Mouse (Mus musculus) heart, embryonic 13.5 days (tissue): Measurements from ENCODE around the gene Gm5148. TPM values are rescaled to one million over a fixed set of nuclear protein-coding genes. Genes with fewer than 3 reads are reported as not detected.
A peak's percentile ranks its signal among the peaks of the same experiment; 100 is the strongest.

Source experiments
- ATAC-seq: fragments of 200-750 bp; cut with Nextera tagmentation; 2 replicates; pipeline ENCODE4 v1.8.0; 2017; ENCODE audit warnings: moderate TSS enrichment; ENCODE audit not compliant: insufficient number of reproducible peaks, low FRiP score, low TSS enrichment; ENCODE audit errors: extremely low read depth
- H3K27ac ChIP-seq: fragments of 300-500 bp; sonication (generic); replicated peaks from 2 replicates; pipeline ENCODE4 v1.5.1; 2015; ENCODE audit warnings: moderate library complexity, mild to moderate bottlenecking, inconsistent platforms
- H3K27me3 ChIP-seq: fragments of 300-500 bp; sonication (generic); replicated peaks from 2 replicates; pipeline ENCODE4 v1.6.1; 2015; ENCODE audit warnings: mild to moderate bottlenecking, inconsistent platforms
- H3K36me3 ChIP-seq: fragments of 300-500 bp; sonication (generic); 2 replicates; pipeline ENCODE4 v1.6.1; 2015; ENCODE audit warnings: mild to moderate bottlenecking, inconsistent platforms
- H3K4me1 ChIP-seq: fragments of 300-500 bp; sonication (generic); 2 replicates; pipeline ENCODE4 v1.6.1; 2015; ENCODE audit warnings: inconsistent platforms
- H3K4me2 ChIP-seq: fragments of 300-500 bp; sonication (generic); 2 replicates; pipeline ENCODE4 v1.6.1; 2015; ENCODE audit warnings: inconsistent platforms, mild to moderate bottlenecking, moderate library complexity
- H3K4me3 ChIP-seq: fragments of 300-500 bp; sonication (generic); 2 replicates; pipeline ENCODE4 v1.5.1; 2015; ENCODE audit warnings: moderate library complexity, mild to moderate bottlenecking, inconsistent platforms
- H3K9ac ChIP-seq: fragments of 300-500 bp; sonication (generic); 2 replicates; pipeline ENCODE4 v1.6.1; 2015; ENCODE audit warnings: inconsistent platforms, mild to moderate bottlenecking, moderate library complexity
- H3K9me3 ChIP-seq: fragments of 300-500 bp; sonication (generic); 2 replicates; pipeline ENCODE4 v1.6.1; 2016; ENCODE audit warnings: inconsistent platforms
- WGBS: fragments of 180-500 bp; shearing (Covaris S2); methylation state at CpG from one replicate; pipeline ENCODE4 v1.1.7; 2015; ENCODE audit warnings: mixed read lengths; 5-methylcytosine and 5-hydroxymethylcytosine counted together
- polyA plus RNA-seq: library from polyadenylated mRNA; unstranded; fragments of >200 nt; fragmentation: Nextera tagmentation; extraction: Ambion mirVana; gene quantifications from 2 replicates; pipeline ENCODE4 v1.2.1, GENCODE M21; 2015

Gene Gm5148
- polyA plus RNA-seq, result 3.1 and 3.2 TPM in 2 replicates

DNA sequence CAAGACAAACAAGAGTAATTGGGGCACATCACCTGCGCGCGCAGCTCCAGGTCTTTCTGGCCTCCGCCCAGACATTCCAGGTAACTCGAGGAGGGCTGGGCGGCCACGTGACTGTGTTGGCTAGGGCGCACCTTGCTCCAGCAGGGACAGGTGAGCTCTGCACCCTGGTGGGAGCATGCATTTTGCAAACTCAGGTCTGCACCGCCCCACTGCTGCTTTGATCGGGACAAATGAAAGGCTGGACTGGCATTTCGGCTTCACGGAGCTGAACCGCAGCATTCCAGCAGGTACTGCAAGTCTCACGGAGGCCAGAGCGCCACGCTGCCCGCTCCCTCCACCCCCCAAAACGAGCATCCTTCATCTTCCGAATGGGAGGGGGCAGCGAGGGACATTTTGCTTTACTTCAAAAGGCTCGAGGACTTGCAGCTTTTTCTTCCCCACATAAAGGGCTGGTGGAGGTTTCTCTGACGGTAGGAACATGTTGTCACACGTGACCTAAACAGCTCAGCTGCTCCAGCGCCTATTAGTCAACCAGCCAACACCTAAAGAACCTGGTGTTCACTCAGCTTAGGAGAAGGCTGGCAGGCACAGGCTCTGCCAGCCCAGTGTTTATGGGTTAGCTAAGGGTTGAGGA is at the start of gene Gm5148:
Gm5148 (minus strand) TSS at position 320 of the 634 bp plus-strand sequence.
- no peak for ATAC-seq
- WGBS, result 3% methylated on average over 24 of the region's 24 CpGs
- Histone ChIP-seq H3K4me1 (peaks cover 47% of the 10 kb centered on the region), H3K9me3 (no peaks in the 10 kb centered on the region), H3K36me3 (no peaks in the 10 kb centered on the region), H3K4me2 (peak within 1 kb of the TSS; percentile 80), H3K27ac (no peak within 1 kb of the TSS), H3K9ac (peak within 1 kb of the TSS; percentile 55), H3K27me3 (peaks cover 39% of the 10 kb centered on the region), H3K4me3 (peak within 1 kb of the TSS; percentile 50)

DNA sequence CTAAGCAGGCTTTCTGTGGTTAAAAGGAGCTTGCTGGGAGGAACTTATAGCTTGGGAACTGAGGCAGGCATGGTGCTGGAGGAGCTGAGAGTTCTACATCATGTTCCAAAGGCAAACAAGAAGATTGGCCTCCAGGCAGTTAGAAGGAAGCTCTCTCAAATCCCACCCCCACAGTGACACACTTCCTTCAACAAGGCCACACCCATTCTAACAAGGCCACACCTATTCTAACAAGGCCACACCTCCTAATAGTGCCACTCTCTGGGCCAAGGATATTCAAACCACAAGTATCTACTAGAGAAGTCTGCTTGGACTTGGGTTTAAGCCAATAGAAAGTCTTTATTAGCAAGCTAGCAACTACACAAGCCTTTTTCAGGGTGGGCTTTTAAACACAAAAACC is 46.7 kb upstream of the Gm5148 start:
- no peaks in the 10 kb centered on the region for H3K27me3 ChIP-seq
- H3K4me2 ChIP-seq, result no peak overlapping the region
- no peak overlapping the region for H3K27ac ChIP-seq
- no peak overlapping the region for H3K9ac ChIP-seq
- ATAC-seq, result no peak
- H3K4me1 ChIP-seq, result peaks cover 51% of the 10 kb centered on the region
- no peak overlapping the region for H3K4me3 ChIP-seq
- H3K36me3 ChIP-seq, result no peaks in the 10 kb centered on the region
- no peaks in the 10 kb centered on the region for H3K9me3 ChIP-seq

DNA sequence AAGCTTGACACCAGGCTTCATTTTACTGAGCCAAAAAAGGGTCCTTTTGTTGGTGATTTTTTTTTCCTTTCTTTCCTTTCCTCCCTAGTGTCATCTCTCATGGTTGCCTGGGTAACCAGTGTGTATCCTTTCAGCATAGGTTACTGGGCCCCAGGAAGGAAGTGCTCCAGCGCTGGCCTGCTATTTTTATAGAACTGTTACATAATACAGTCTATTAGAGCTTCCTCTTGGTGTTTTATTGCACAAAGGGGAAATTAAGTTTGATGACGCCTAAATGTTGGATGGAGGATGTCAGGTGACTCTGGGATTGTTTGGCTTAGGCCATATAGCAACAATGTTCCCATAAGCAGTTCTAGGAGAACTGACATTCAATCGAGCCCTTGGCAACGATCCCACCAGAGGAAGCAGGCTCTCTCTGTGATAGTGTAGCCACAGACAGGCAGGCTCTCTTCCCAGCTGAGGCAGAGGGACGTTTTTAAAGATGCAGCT is 45.0 kb upstream of the Gm5148 start:
- Histone ChIP-seq H3K36me3 (no peaks in the 10 kb centered on the region), H3K4me3 (no peak overlapping the region), H3K4me1 (peaks cover 46% of the 10 kb centered on the region), H3K27me3 (no peaks in the 10 kb centered on the region), H3K9ac (peak overlapping the region; percentile 5; the same call in 1 of the 2 replicates), H3K27ac (peak overlapping the region; percentile 85), H3K4me2 (peak overlapping the region; percentile 47), H3K9me3 (no peaks in the 10 kb centered on the region)
- ATAC-seq, result peak; percentile 29; the same call in 1 of the 2 replicates
- WGBS, result 13% methylated on average over 5 of the region's 5 CpGs

DNA sequence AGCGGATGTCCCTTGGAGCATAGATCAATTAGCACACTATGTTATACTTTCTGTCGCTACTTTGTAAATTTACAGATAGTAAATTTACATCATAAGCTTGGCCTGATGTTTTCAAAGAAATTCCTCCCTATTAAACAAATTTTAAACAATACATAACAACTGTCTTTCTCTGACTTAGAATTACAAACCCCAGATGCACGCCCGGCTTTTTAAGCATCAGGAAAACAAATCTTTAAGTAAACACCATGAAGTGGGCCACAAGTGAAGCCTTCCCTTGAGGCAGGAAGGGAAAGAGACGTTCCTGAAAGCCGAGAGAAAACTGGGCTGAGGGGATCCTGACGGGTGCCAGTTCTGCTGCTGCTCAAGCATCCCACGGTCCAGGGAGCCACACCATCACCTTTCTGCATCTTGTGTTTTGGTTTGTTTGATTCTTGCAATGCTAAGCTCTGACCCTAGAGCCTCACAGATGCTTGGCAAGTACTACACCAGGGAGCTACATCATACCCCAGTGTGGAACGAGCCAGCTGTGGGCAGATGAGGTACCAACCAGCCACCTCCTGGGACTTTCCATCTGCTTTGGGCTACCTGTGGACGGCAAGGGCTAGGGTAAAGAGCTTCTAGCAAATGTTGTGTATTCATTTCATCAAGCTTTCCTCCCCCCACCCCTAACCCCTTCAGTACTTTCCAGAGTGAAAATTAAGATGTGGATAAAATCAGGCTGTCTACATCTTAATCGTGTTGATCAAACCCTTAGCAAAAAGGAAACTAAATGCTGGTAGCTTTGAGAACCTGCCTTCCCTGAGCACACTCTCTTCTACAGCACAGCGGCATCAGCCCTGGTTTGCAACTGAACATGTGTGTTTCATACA is 43.1 kb upstream of the Gm5148 start:
- no peak overlapping the region for H3K4me2 ChIP-seq
- WGBS, result 64% methylated on average over 12 of the region's 12 CpGs
- no peak overlapping the region for H3K4me3 ChIP-seq
- H3K36me3 ChIP-seq, result no peaks in the 10 kb centered on the region
- ATAC-seq, result no peak
- H3K4me1 ChIP-seq, result peaks cover 36% of the 10 kb centered on the region
- no peak overlapping the region for H3K27ac ChIP-seq
- H3K9ac ChIP-seq, result no peak overlapping the region
- no peaks in the 10 kb centered on the region for H3K27me3 ChIP-seq
- no peaks in the 10 kb centered on the region for H3K9me3 ChIP-seq

DNA sequence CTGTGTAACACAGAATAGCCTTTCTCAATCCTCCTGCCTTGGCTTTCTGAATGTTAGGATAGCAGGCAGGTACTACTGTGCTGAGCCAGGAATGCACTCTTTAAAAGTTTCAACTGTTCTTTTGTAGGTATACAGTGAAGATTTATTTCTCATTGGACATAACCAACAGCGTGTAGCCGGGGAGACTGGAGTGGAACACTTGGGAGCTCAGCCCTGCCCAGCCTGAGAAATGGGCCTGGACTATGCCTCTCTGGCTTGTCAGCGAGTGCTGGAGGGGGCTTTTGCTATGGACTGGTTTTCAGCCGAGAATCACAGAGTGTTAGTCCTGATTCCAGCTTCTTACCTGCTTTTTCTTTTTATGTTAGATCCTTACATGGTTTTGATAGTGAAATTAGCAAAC is 42.3 kb upstream of the Gm5148 start:
- no peaks in the 10 kb centered on the region for H3K27me3 ChIP-seq
- H3K9me3 ChIP-seq, result no peaks in the 10 kb centered on the region
- H3K4me3 ChIP-seq, result no peak overlapping the region
- no peaks in the 10 kb centered on the region for H3K36me3 ChIP-seq
- no peak overlapping the region for H3K9ac ChIP-seq
- ATAC-seq, result no peak
- H3K27ac ChIP-seq, result no peak overlapping the region
- no peak overlapping the region for H3K4me2 ChIP-seq
- peaks cover 36% of the 10 kb centered on the region for H3K4me1 ChIP-seq
- 38% methylated on average over 4 of the region's 4 CpGs for WGBS

DNA sequence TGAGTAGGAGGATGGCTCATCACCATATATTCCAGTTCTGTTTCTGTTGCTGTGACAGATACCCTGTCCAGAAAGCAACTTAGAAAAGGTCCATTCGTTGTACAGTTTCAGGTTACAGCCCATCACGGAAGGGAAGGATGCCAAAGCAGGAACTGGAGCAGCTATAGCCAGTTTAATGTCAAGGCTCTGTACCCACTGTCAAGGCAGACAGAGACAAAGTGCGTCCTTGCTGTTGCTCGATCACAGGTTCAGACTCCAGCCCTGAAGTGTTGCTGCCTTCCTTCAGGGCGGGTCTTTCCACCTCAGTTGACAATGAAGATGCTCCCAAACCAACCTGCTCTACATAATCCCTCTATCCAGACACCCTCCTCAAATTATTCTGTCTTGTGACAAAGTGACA is 41.7 kb upstream of the Gm5148 start:
- no peak for ATAC-seq
- Histone ChIP-seq H3K4me3 (no peak overlapping the region), H3K9ac (no peak overlapping the region), H3K4me1 (peaks cover 36% of the 10 kb centered on the region), H3K9me3 (no peaks in the 10 kb centered on the region), H3K27me3 (no peaks in the 10 kb centered on the region), H3K27ac (no peak overlapping the region), H3K4me2 (no peak overlapping the region), H3K36me3 (no peaks in the 10 kb centered on the region)
- WGBS, result 75% methylated on average over 5 of the region's 5 CpGs

DNA sequence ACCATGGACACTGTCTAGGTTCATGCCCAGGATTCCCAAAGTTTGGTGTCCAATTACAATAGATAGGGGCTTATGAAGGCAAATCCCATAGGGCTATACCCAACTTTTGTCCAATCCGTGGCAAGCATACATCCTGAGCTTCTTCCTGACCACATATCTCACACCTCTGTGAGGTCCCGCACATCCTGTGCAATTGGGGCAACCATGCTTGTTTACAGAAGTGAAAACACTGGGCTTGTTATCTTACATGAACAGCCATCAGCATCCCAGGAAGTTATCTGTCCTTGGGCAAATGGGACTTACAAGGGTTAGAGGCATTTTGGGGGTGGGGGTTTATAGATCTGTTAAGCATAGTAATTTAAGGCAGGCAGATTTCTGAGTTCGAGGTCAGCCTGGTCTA is 41.0 kb upstream of the Gm5148 start:
- WGBS, result 74% methylated on average over 3 of the region's 3 CpGs

DNA sequence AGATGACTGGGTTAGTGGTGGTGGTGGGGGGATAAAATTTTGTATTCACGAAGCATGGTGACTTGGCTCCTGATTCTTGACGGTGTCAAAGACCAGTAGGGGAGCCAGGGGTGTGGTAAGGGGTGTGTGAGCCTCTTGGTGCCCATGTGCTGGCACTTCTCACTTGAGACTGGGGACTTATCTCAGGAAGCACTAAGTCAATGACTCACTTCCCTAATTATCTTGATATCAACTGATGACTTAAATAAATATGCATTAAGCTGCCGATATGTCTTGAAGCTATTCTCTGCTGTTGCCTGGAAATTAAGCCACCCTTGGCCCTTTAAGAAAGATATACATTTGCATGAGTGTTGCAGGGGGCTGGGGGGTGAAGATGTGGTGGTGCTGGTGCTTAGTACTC is 38.0 kb upstream of the Gm5148 start:
- Histone ChIP-seq H3K27me3 (no peaks in the 10 kb centered on the region), H3K4me3 (no peak overlapping the region), H3K4me2 (no peak overlapping the region), H3K4me1 (peaks cover 25% of the 10 kb centered on the region), H3K9me3 (no peaks in the 10 kb centered on the region), H3K36me3 (no peaks in the 10 kb centered on the region), H3K27ac (no peak overlapping the region), H3K9ac (no peak overlapping the region)
- WGBS, result 66% methylated on average over 3 of the region's 3 CpGs
- ATAC-seq, result no peak

More for the DNA sequence above, 41.0 kb upstream of the Gm5148 start:
- Histone ChIP-seq H3K4me3 (no peak overlapping the region), H3K9ac (no peak overlapping the region), H3K4me1 (peaks cover 33% of the 10 kb centered on the region), H3K27me3 (no peaks in the 10 kb centered on the region), H3K36me3 (no peaks in the 10 kb centered on the region), H3K27ac (no peak overlapping the region), H3K9me3 (no peaks in the 10 kb centered on the region), H3K4me2 (no peak overlapping the region)
- ATAC-seq, result no peak

DNA sequence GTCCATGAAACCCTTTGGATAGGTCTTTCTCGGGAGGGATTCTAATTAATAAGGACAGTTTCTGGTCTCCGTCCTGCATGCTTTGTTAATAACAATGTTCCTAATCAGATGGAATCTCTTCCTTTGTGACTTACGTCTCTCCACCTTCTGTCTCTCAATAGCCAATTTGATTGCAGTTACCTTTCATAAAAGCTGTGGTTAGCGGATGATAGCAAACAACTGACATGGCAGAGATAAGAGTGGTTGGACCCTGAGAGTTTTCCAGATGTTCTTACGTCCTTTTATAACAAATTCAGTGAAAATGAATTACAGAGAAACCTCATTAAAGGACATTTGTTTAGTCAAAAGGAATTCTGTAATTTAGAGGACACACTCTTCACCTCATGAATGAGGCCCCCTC is 37.5 kb upstream of the Gm5148 start:
- Histone ChIP-seq H3K4me1 (peaks cover 19% of the 10 kb centered on the region), H3K27ac (no peak overlapping the region), H3K9ac (no peak overlapping the region), H3K36me3 (no peaks in the 10 kb centered on the region), H3K4me3 (no peak overlapping the region), H3K4me2 (no peak overlapping the region), H3K9me3 (no peaks in the 10 kb centered on the region), H3K27me3 (no peaks in the 10 kb centered on the region)
- no peak for ATAC-seq
- 69% methylated on average over 5 of the region's 5 CpGs for WGBS

DNA sequence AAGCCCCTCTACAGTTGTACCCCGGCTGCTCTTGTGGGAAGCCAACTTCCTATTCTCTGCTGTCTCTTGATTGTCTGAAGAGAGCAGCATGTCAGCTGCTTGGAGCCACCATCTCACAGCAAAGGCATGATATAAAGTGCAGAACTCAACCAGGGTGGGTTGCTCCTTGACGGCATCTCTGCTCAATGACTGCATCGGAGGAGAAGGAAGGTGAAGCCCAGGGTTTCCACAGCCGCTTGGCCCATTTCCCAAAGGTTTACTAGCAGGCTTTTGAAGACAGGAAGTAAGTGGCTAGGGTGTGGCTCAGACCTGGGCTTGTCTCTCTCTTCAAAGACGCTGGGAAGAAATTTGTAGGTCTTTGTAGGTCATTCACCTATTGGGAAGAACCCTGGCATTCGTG is 36.6 kb upstream of the Gm5148 start:
- H3K36me3 ChIP-seq, result no peaks in the 10 kb centered on the region
- H3K9ac ChIP-seq, result no peak overlapping the region
- H3K4me2 ChIP-seq, result no peak overlapping the region
- peaks cover 16% of the 10 kb centered on the region for H3K4me1 ChIP-seq
- no peak overlapping the region for H3K27ac ChIP-seq
- no peak for ATAC-seq
- H3K27me3 ChIP-seq, result no peaks in the 10 kb centered on the region
- WGBS, result 69% methylated on average over 6 of the region's 6 CpGs
- H3K4me3 ChIP-seq, result no peak overlapping the region
- H3K9me3 ChIP-seq, result no peaks in the 10 kb centered on the region

DNA sequence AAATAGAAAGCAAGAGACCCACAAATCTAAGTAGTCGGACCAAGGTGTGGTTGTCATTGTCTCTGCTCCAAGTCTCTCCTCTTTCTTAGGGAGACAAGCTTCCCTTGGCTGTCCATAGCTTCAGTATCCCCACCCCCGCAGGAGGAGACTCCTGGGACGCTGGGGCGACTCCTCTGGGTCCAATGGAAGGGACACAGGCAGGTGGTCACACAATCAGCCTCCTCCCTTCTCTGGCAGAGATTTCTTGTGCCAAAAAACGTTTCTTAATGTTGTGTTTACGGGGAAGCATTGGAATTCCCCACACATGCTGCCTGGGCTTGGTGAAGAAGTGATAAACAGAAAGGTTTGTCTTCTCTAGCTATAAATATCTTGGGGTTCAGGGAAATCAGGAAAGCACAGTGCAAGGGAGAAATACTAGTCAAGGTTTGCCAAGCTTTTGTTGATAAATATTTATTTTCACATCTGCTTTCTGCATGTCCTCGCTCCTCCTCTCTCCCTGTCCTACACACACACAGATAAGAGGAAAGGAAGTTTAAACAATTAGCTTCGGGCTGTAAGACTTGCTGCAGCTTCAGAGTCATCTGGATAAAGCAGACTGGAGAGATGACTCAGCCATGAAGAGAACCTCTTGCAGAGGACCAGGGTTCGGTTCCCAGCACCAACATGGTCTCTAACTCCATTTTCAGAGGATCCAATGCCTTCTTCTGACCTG is 34.5 kb upstream of the Gm5148 start:
- peak overlapping the region; percentile 29 for H3K4me3 ChIP-seq
- no peaks in the 10 kb centered on the region for H3K27me3 ChIP-seq
- peak overlapping the region; percentile 38 for H3K27ac ChIP-seq
- 33% methylated on average over 9 of the region's 9 CpGs for WGBS
- H3K9me3 ChIP-seq, result no peaks in the 10 kb centered on the region
- H3K4me1 ChIP-seq, result peaks cover 16% of the 10 kb centered on the region
- H3K36me3 ChIP-seq, result no peaks in the 10 kb centered on the region
- peak overlapping the region; percentile 59 for H3K4me2 ChIP-seq
- H3K9ac ChIP-seq, result no peak overlapping the region; the same call in none of the 2 replicates
- ATAC-seq, result no peak
